Mouse (Mus musculus) liver, embryonic 13.5 days (tissue): ENCODE measurements around the gene Mgme1. TPM values are rescaled to one million over a fixed set of nuclear protein-coding genes. Genes with fewer than 3 reads are reported as not detected.
A peak's percentile ranks its signal among the peaks of the same experiment; 100 is the strongest.

ENCODE experiments used
- ATAC-seq: fragments of 200-750 bp; cut with Nextera tagmentation; 2 replicates; pipeline ENCODE4 v1.8.0; 2017; ENCODE audit warnings: low read depth, mild to moderate bottlenecking, moderate number of reproducible peaks, moderate library complexity
- DNase-seq: peaks from one replicate; pipeline ENCODE4 v3.0.0; 2022
- H3K27ac ChIP-seq: fragments of 300-500 bp; sonication (generic); 2 replicates; pipeline ENCODE4 v1.5.1; 2015; ENCODE audit warnings: moderate library complexity, mild to moderate bottlenecking, inconsistent platforms
- H3K27me3 ChIP-seq: fragments of 300-500 bp; sonication (generic); 2 replicates; pipeline ENCODE4 v1.6.1; 2015; ENCODE audit warnings: mild to moderate bottlenecking, inconsistent platforms
- H3K36me3 ChIP-seq: fragments of 300-500 bp; sonication (generic); 2 replicates; pipeline ENCODE4 v1.6.1; 2015; ENCODE audit warnings: mild to moderate bottlenecking, inconsistent platforms
- H3K4me1 ChIP-seq: fragments of 300-500 bp; sonication (generic); replicated peaks from 2 replicates; pipeline ENCODE4 v1.6.1; 2015; ENCODE audit warnings: inconsistent platforms
- H3K4me2 ChIP-seq: fragments of 300-500 bp; sonication (generic); 2 replicates; pipeline ENCODE4 v1.6.1; 2015; ENCODE audit warnings: inconsistent platforms, mild to moderate bottlenecking, moderate library complexity
- H3K4me3 ChIP-seq: fragments of 300-500 bp; sonication (generic); replicated peaks from 2 replicates; pipeline ENCODE4 v1.5.1; 2015; ENCODE audit warnings: mild to moderate bottlenecking, inconsistent platforms
- H3K9ac ChIP-seq: fragments of 300-500 bp; sonication (generic); 2 replicates; pipeline ENCODE4 v1.6.1; 2015; ENCODE audit warnings: mild to moderate bottlenecking, inconsistent platforms
- H3K9me3 ChIP-seq: fragments of 300-500 bp; sonication (generic); replicated peaks from 2 replicates; pipeline ENCODE4 v1.6.1; 2016; ENCODE audit warnings: inconsistent platforms
- WGBS: fragments of 180-500 bp; shearing (Covaris S2); methylation state at CpG from one replicate; pipeline ENCODE4 v1.1.7; 2015; ENCODE audit not compliant: insufficient replicate concordance; 5-methylcytosine and 5-hydroxymethylcytosine counted together
- polyA plus RNA-seq: library from polyadenylated mRNA; unstranded; fragments of >200 nt; fragmentation: Nextera tagmentation; extraction: Ambion mirVana; gene quantifications from 2 replicates; pipeline ENCODE4 v1.2.1, GENCODE M21; 2015

Gene Mgme1
- polyA plus RNA-seq, 1 experiment from 2014 or later: 14.0 TPM

GRCm38 (mm10) chr2:144238341-144238740 is 32.1 kb upstream of the Mgme1 start:
- no peak overlapping the region for H3K27ac ChIP-seq
- 72% methylated on average over 6 of the region's 6 CpGs for WGBS
- ATAC-seq: no peak

GRCm38 (mm10) chr2:144239318-144239717 is 31.1 kb upstream of the Mgme1 start:
- DNase-seq: no peak
- peaks cover 4% of the 10 kb centered on the region; the same call in 1 of the 2 replicates for H3K4me1 ChIP-seq
- WGBS: 47% methylated on average over 2 of the region's 2 CpGs

More at GRCm38 (mm10) chr2:144238341-144238740, 32.1 kb upstream of the Mgme1 start:
- no peaks in the 10 kb centered on the region for H3K27me3 ChIP-seq
- 0 out of 2 replicates have a peak, but pooled peaks cover 2% of the 10 kb centered on the region for H3K9me3 ChIP-seq
- no peaks in the 10 kb centered on the region for H3K36me3 ChIP-seq
- H3K4me1 ChIP-seq: peaks cover 4% of the 10 kb centered on the region; the same call in 1 of the 2 replicates
- no peak overlapping the region for H3K4me2 ChIP-seq
- no peak overlapping the region for H3K9ac ChIP-seq
- no peak overlapping the region for H3K4me3 ChIP-seq
- DNase-seq: no peak

GRCm38 (mm10) chr2:144240095-144240899 is 30.2 kb upstream of the Mgme1 start:
- WGBS: 63% methylated on average over 3 of the region's 3 CpGs
- Histone ChIP-seq H3K4me2 (no peak overlapping the region), H3K36me3 (no peaks in the 10 kb centered on the region), H3K27me3 (no peaks in the 10 kb centered on the region), H3K27ac (no peak overlapping the region), H3K9ac (no peak overlapping the region), H3K4me3 (no peak overlapping the region), H3K9me3 (no peaks in the 10 kb centered on the region), H3K4me1 (peaks cover 4% of the 10 kb centered on the region; the same call in 1 of the 2 replicates)
- ATAC-seq (no peak), DNase-seq (no peak)

More at GRCm38 (mm10) chr2:144239318-144239717, 31.1 kb upstream of the Mgme1 start:
- no peak overlapping the region for H3K4me3 ChIP-seq
- 0 out of 2 replicates have a peak, but pooled peaks cover 2% of the 10 kb centered on the region for H3K9me3 ChIP-seq
- no peaks in the 10 kb centered on the region for H3K27me3 ChIP-seq
- no peak overlapping the region for H3K4me2 ChIP-seq
- ATAC-seq: no peak
- H3K36me3 ChIP-seq: no peaks in the 10 kb centered on the region
- no peak overlapping the region for H3K27ac ChIP-seq
- no peak overlapping the region for H3K9ac ChIP-seq

- H3K4me3 ChIP-seq: no peak overlapping the region
Observed at GRCm38 (mm10) chr2:144245464-144245863, 25.0 kb upstream of the Mgme1 start.

GRCm38 (mm10) chr2:144246270-144246669 is 24.2 kb upstream of the Mgme1 start:
- H3K4me1 ChIP-seq: peaks cover 17% of the 10 kb centered on the region
- no peak overlapping the region for H3K9ac ChIP-seq
- no peaks in the 10 kb centered on the region for H3K27me3 ChIP-seq
- H3K36me3 ChIP-seq: peaks cover 24% of the 10 kb centered on the region
- ATAC-seq (no peak), DNase-seq (no peak)
- H3K27ac ChIP-seq: no peak overlapping the region
- 74% methylated on average over 2 of the region's 2 CpGs for WGBS
- no peak overlapping the region for H3K4me2 ChIP-seq
- no peaks in the 10 kb centered on the region for H3K9me3 ChIP-seq
- H3K4me3 ChIP-seq: no peak overlapping the region

More at GRCm38 (mm10) chr2:144245464-144245863, 25.0 kb upstream of the Mgme1 start:
- no peaks in the 10 kb centered on the region for H3K9me3 ChIP-seq
- DNase-seq (no peak), ATAC-seq (no peak)
- peaks cover 17% of the 10 kb centered on the region for H3K4me1 ChIP-seq
- H3K36me3 ChIP-seq: peaks cover 16% of the 10 kb centered on the region
- H3K4me2 ChIP-seq: no peak overlapping the region
- WGBS: 48% methylated on average over 7 of the region's 7 CpGs
- H3K27ac ChIP-seq: no peak overlapping the region
- no peak overlapping the region for H3K9ac ChIP-seq
- H3K27me3 ChIP-seq: no peaks in the 10 kb centered on the region

GRCm38 (mm10) chr2:144247337-144247978 is 23.0 kb upstream of the Mgme1 start:
- ATAC-seq (0 out of 2 replicates have a peak, but pooled peaks have one; percentile 12), DNase-seq (no peak)
- H3K4me1 ChIP-seq: peaks cover 17% of the 10 kb centered on the region
- H3K27ac ChIP-seq: no peak overlapping the region; the same call in 1 of the 2 replicates
- no peak overlapping the region for H3K9ac ChIP-seq
- 28% methylated on average over 5 of the region's 5 CpGs for WGBS
- no peaks in the 10 kb centered on the region for H3K9me3 ChIP-seq
- H3K27me3 ChIP-seq: no peaks in the 10 kb centered on the region
- peaks cover 36% of the 10 kb centered on the region for H3K36me3 ChIP-seq
- H3K4me2 ChIP-seq: no peak overlapping the region
- H3K4me3 ChIP-seq: no peak overlapping the region

GRCm38 (mm10) chr2:144248613-144249376 is 21.7 kb upstream of the Mgme1 start:
- H3K4me2 ChIP-seq: no peak overlapping the region
- H3K27me3 ChIP-seq: no peaks in the 10 kb centered on the region
- peak; percentile 24; the same call in 1 of the 2 replicates for ATAC-seq
- no peak for DNase-seq
- no peak overlapping the region for H3K4me3 ChIP-seq
- 42% methylated on average over 4 of the region's 4 CpGs for WGBS
- H3K27ac ChIP-seq: no peak overlapping the region
- H3K9me3 ChIP-seq: no peaks in the 10 kb centered on the region
- H3K9ac ChIP-seq: no peak overlapping the region
- peaks cover 17% of the 10 kb centered on the region for H3K4me1 ChIP-seq
- H3K36me3 ChIP-seq: peaks cover 50% of the 10 kb centered on the region

GRCm38 (mm10) chr2:144250111-144250510 is 20.4 kb upstream of the Mgme1 start:
- Histone ChIP-seq H3K9ac (no peak overlapping the region), H3K4me2 (no peak overlapping the region), H3K36me3 (peaks cover 63% of the 10 kb centered on the region), H3K27me3 (no peaks in the 10 kb centered on the region), H3K4me1 (peaks cover 17% of the 10 kb centered on the region), H3K4me3 (no peak overlapping the region), H3K9me3 (no peaks in the 10 kb centered on the region), H3K27ac (no peak overlapping the region)
- ATAC-seq: no peak
- no peak for DNase-seq

GRCm38 (mm10) chr2:144262837-144263236 is 7.6 kb upstream of the Mgme1 start:
- Histone ChIP-seq H3K4me1 (peaks cover 62% of the 10 kb centered on the region), H3K9ac (no peak overlapping the region), H3K9me3 (no peaks in the 10 kb centered on the region), H3K4me2 (no peak overlapping the region), H3K4me3 (no peak overlapping the region), H3K27me3 (no peaks in the 10 kb centered on the region), H3K27ac (no peak overlapping the region), H3K36me3 (peaks cover 88% of the 10 kb centered on the region)
- ATAC-seq: no peak
- no peak for DNase-seq
- WGBS: 70% methylated on average over 2 of the region's 2 CpGs

GRCm38 (mm10) chr2:144264398-144265119 is 5.9 kb upstream of the Mgme1 start:
- 60% methylated on average over 5 of the region's 5 CpGs for WGBS
- Histone ChIP-seq H3K4me1 (peaks cover 70% of the 10 kb centered on the region), H3K9ac (0 out of 2 replicates have a peak overlapping the region, but pooled peaks have one; percentile 37), H3K27ac (no peak overlapping the region), H3K36me3 (peaks cover 77% of the 10 kb centered on the region), H3K4me3 (no peak overlapping the region), H3K4me2 (peak overlapping the region; percentile 14; the same call in 1 of the 2 replicates), H3K9me3 (no peaks in the 10 kb centered on the region), H3K27me3 (no peaks in the 10 kb centered on the region)
- no peak for ATAC-seq
- no peak for DNase-seq
